Mouse (Mus musculus): ENCODE measurements around the gene Ppm1l. TPM values are rescaled to one million over a fixed set of nuclear protein-coding genes. Genes with fewer than 3 reads are reported as not detected.

Ppm1l gene
- total and polyA plus RNA-seq, 3 experiments = not detected

DNA sequence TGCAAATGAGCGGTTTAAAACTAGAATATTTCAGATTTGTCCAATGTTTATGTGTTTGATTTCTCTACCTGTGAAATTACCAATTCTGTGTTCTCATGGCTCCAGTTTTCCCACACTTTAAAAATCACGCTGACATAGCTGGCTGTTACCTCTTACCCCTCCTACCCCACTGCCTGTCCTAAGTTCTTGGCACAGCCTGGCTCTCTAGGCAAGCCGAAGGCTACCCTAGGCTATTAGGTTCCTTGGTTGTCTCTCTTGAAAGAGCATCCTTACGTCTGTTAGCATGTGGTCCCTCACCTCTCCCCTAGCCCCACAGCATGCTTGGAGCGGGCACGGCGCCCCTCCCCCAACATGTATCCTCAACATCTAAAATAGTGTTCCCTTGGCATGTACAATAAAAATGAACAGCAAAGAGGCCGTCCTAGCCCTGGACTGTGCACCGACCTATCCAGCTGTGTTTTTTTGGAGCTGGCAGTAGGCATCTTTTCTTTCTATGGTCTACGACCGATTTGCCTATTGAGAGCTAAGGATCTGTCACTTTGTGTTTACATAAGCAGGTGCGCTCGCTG, 167.4 kb downstream of the Ppm1l start:
- no peak overlapping the region for H3K4me3 ChIP-seq (ENCODE audit: control insufficient read depth in 1 of 2, insufficient read depth in 1 of 2, low read depth in 2 of 2, low read length in 2 of 2)
- H3K27ac ChIP-seq (ENCODE audit: control insufficient read depth, low read depth, low read length) = no peak overlapping the region
- H3K9ac ChIP-seq (ENCODE audit: control insufficient read depth, low read depth, low read length, poor library complexity, severe bottlenecking) = no peak overlapping the region
- H3K4me1 ChIP-seq (ENCODE audit: control insufficient read depth in 1 of 2, insufficient read depth in 2 of 2, low read length in 2 of 2) = no peaks in the 10 kb centered on the region
- H3K27me3 ChIP-seq (ENCODE audit: control insufficient read depth in 1 of 2, insufficient read depth in 2 of 2, low read length in 2 of 2) = no peaks in the 10 kb centered on the region
- TF ChIP-seq ETS1 (IDR thresholded peaks at IDR 0.05; ENCODE audit: low read depth, low read length) (no peak), NELFE (IDR thresholded peaks at IDR 0.05; ENCODE audit: low read depth, low read length) (no peak), USF1 (IDR thresholded peaks at IDR 0.05; ENCODE audit: low read depth, low read length) (no peak), ZMIZ1 (IDR thresholded peaks at IDR 0.05; ENCODE audit: low read depth, low read length) (no peak), USF2 (IDR thresholded peaks at IDR 0.05; ENCODE audit: borderline replicate concordance in 1 of 2, insufficient read depth in 1 of 2, low read depth in 1 of 2, low read length in 2 of 2) (no peak), ZC3H11A (IDR thresholded peaks at IDR 0.05; ENCODE audit: low read depth, low read length) (no peak), TCF12 (IDR thresholded peaks at IDR 0.05; ENCODE audit: low read depth, low read length) (no peak), MAFK (IDR thresholded peaks at IDR 0.05; ENCODE audit: borderline replicate concordance, low read depth, low read length) (no peak), MXI1 (IDR thresholded peaks at IDR 0.05; ENCODE audit: low read depth, low read length) (no peak), ELF1 (IDR thresholded peaks at IDR 0.05; ENCODE audit: low read depth, low read length) (no peak), EP300 (IDR thresholded peaks at IDR 0.05; ENCODE audit: low read depth in 1 of 2, low read length in 2 of 2) (no peak), TAL1 (IDR thresholded peaks at IDR 0.05; ENCODE audit: low read length) (no peak), KAT2A (conservative IDR thresholded peaks at IDR 0.05; ENCODE audit: low read depth, low read length) (no peak)
- H3K9me3 ChIP-seq (replicated peaks; ENCODE audit: insufficient read depth, low read length) = no peaks in the 10 kb centered on the region
- no peak for DNase-seq (ENCODE audit: low read depth, low spot score)
- no peaks in the 10 kb centered on the region for H3K79me2 ChIP-seq (ENCODE audit: control insufficient read depth, insufficient read depth, low read length, poor library complexity)
- H3K36me3 ChIP-seq (ENCODE audit: control insufficient read depth in 1 of 2, insufficient read depth in 2 of 2, low read length in 2 of 2) = no peaks in the 10 kb centered on the region

- H3K27ac ChIP-seq (ENCODE audit: control insufficient read depth, low read depth, low read length) = no peak overlapping the region
- no peak overlapping the region for H3K9ac ChIP-seq (ENCODE audit: control insufficient read depth, low read depth, low read length, poor library complexity, severe bottlenecking)
- no peak for DNase-seq (ENCODE audit: low read depth, low spot score)
- no peak overlapping the region for H3K4me3 ChIP-seq (ENCODE audit: control insufficient read depth in 1 of 2, insufficient read depth in 1 of 2, low read depth in 2 of 2, low read length in 2 of 2)
- no peaks in the 10 kb centered on the region for H3K79me2 ChIP-seq (ENCODE audit: control insufficient read depth, insufficient read depth, low read length, poor library complexity)
- TF ChIP-seq ELF1 (IDR thresholded peaks at IDR 0.05; ENCODE audit: low read depth, low read length) = no peak
- TF ChIP-seq RAD21 (IDR thresholded peaks at IDR 0.05; ENCODE audit: low read depth, low read length) = no peak
- no peak for TF ChIP-seq POLR2AphosphoS5 (IDR thresholded peaks at IDR 0.05; ENCODE audit: borderline replicate concordance, low read depth, low read length)
- no peak for TF ChIP-seq UBTF (IDR thresholded peaks at IDR 0.05; ENCODE audit: borderline replicate concordance, insufficient read depth, low read depth, low read length)
- TF ChIP-seq POLR2AphosphoS2 (IDR thresholded peaks at IDR 0.05; ENCODE audit: low read length) = no peak
- TF ChIP-seq USF2 (IDR thresholded peaks at IDR 0.05; ENCODE audit: borderline replicate concordance in 1 of 2, insufficient read depth in 1 of 2, low read depth in 1 of 2, low read length in 2 of 2) = no peak
- TF ChIP-seq CHD1 (IDR thresholded peaks at IDR 0.05; ENCODE audit: low read depth, low read length) = no peak
- no peak for TF ChIP-seq USF1 (IDR thresholded peaks at IDR 0.05; ENCODE audit: low read depth, low read length)
- TF ChIP-seq MYC (IDR thresholded peaks at IDR 0.05; ENCODE audit: low read depth, low read length) = no peak
- no peak for TF ChIP-seq ZMIZ1 (IDR thresholded peaks at IDR 0.05; ENCODE audit: low read depth, low read length)
- no peaks in the 10 kb centered on the region for H3K36me3 ChIP-seq (ENCODE audit: control insufficient read depth in 1 of 2, insufficient read depth in 2 of 2, low read length in 2 of 2)
- no peaks in the 10 kb centered on the region for H3K27me3 ChIP-seq (ENCODE audit: control insufficient read depth in 1 of 2, insufficient read depth in 2 of 2, low read length in 2 of 2)
- H3K4me1 ChIP-seq (ENCODE audit: control insufficient read depth in 1 of 2, insufficient read depth in 2 of 2, low read length in 2 of 2) = no peaks in the 10 kb centered on the region
- H3K9me3 ChIP-seq (replicated peaks; ENCODE audit: insufficient read depth, low read length) = no peaks in the 10 kb centered on the region
Measured at GRCm38 (mm10) chr3:69484582-69484981, 167.9 kb downstream of the Ppm1l start.
